Mouse (Mus musculus) embryo, embryonic 10 days (tissue): Measurements from ENCODE around the gene 1700020A23Rik.
"Not testable (repeated sequence)": the region's sequence is repeated elsewhere in the genome, so short reads cannot be mapped to it uniquely, and the experiment has no call there.

ENCODE experiments used
- DNase-seq: peaks from one replicate; pipeline ENCODE4 v3.0.0-alpha.2; 2015; ENCODE audit warnings: low spot score

Gene 1700020A23Rik

GRCm38 (mm10) chr2:130404939-130405338, at the start of gene 1700020A23Rik, which contains the start of gene Gm28372:
Gene 1700020A23Rik (plus strand): TSS chr2:130405259.
Gene Gm28372 (plus strand): TSS chr2:130405239.
- DNase-seq = no peak

GRCm38 (mm10) chr2:130357551-130357950, 47.5 kb upstream of the 1700020A23Rik start:
- DNase-seq = no peak

- DNase-seq = no peak
These were observed 46.2 kb upstream of the 1700020A23Rik start for GRCm38 (mm10) chr2:130358852-130359251.

GRCm38 (mm10) chr2:130362511-130363026, 42.5 kb upstream of the 1700020A23Rik start:
- DNase-seq = peak; percentile 79

- peak; percentile 52 for DNase-seq
These were observed 39.6 kb upstream of the 1700020A23Rik start for GRCm38 (mm10) chr2:130365211-130366094.

- DNase-seq = no peak
These were observed 37.7 kb upstream of the 1700020A23Rik start for GRCm38 (mm10) chr2:130367386-130367785.

GRCm38 (mm10) chr2:130373026-130373425, 32.0 kb upstream of the 1700020A23Rik start:
- DNase-seq = not testable (repeated sequence)

GRCm38 (mm10) chr2:130374951-130375350, 30.1 kb upstream of the 1700020A23Rik start:
- no peak for DNase-seq

GRCm38 (mm10) chr2:130383205-130383604, 21.9 kb upstream of the 1700020A23Rik start:
- DNase-seq = no peak

GRCm38 (mm10) chr2:130383895-130384294, 21.2 kb upstream of the 1700020A23Rik start:
- no peak for DNase-seq

- DNase-seq = no peak
These were observed 18.8 kb upstream of the 1700020A23Rik start for GRCm38 (mm10) chr2:130386212-130386611.

GRCm38 (mm10) chr2:130388796-130389195, 16.3 kb upstream of the 1700020A23Rik start:
- DNase-seq = peak; percentile 40

GRCm38 (mm10) chr2:130390993-130391625, 13.9 kb upstream of the 1700020A23Rik start:
- DNase-seq = no peak

GRCm38 (mm10) chr2:130392836-130393235, 12.2 kb upstream of the 1700020A23Rik start:
- DNase-seq = no peak

GRCm38 (mm10) chr2:130395696-130396095, 9.4 kb upstream of the 1700020A23Rik start:
- DNase-seq = no peak

GRCm38 (mm10) chr2:130397186-130397985, 7.7 kb upstream of the 1700020A23Rik start, which contains the start of gene Cpxm1:
Gene Cpxm1 (minus strand): TSS chr2:130397574.
- DNase-seq = peak; percentile 80

- peak; percentile 38 for DNase-seq
These were observed 7.0 kb upstream of the 1700020A23Rik start for GRCm38 (mm10) chr2:130398091-130398490.

- no peak for DNase-seq
These were observed 5.0 kb upstream of the 1700020A23Rik start for GRCm38 (mm10) chr2:130400046-130400445.

- no peak for DNase-seq
These were observed 3.2 kb upstream of the 1700020A23Rik start for GRCm38 (mm10) chr2:130401891-130402290.

- DNase-seq = no peak
These were observed 1.1 kb downstream of the 1700020A23Rik start, which contains the start of gene Tmem239 for GRCm38 (mm10) chr2:130406178-130406577. Gene Tmem239 (plus strand): TSS chr2:130406478.

GRCm38 (mm10) chr2:130408194-130408593, 3.1 kb downstream of the 1700020A23Rik start:
- DNase-seq = peak; percentile 69
